Mouse (Mus musculus): ENCODE data around the gene Ubp1.

The Ubp1 gene

DNA sequence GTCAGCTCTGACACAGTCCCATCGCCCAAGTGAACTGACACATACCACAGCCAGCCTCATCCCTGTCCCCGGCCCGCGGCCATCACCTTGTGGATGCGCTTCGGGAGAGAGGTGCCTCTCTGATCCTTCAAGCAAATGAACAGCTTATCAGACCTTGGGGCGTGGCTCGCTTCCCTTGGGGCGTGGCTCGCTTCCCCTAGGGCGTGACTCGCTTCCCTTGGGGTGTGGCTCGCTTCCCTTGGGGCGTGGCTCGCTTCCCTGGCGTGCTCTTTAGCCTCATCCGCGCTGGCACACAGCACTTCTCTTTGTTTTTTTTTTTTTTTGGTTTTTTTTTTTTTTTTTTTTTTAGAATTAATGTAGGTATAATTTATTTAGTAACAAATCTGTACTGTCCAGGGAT is 80.5 kb downstream of the Ubp1 start:
- intact Hi-C loops (cut with DNase I) = no loop called here

GRCm38 (mm10) chr9:114014034-114014433 is 83.3 kb downstream of the Ubp1 start:
- intact Hi-C loops (cut with DNase I) = no loop called here

DNA sequence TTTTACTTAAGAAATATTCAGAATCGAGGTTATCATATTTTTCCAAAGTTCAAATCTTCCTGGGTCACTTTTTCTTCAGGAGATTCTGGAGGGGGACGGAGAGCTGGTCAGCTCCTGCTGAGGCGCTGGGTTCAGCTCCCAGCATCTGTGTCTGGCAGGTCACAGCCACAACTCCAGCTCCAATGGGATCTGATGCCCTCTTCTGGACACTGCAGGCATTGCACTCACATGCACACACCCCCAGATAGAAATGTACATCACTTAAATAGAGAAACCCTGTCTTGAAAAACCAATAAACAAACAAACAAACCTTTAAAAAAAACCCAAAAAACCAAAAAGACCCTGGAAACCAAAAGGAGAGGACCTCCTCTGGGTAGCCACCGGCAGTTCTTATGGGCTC is 85.0 kb downstream of the Ubp1 start:
- intact Hi-C loops (cut with DNase I) = no loop called here

DNA sequence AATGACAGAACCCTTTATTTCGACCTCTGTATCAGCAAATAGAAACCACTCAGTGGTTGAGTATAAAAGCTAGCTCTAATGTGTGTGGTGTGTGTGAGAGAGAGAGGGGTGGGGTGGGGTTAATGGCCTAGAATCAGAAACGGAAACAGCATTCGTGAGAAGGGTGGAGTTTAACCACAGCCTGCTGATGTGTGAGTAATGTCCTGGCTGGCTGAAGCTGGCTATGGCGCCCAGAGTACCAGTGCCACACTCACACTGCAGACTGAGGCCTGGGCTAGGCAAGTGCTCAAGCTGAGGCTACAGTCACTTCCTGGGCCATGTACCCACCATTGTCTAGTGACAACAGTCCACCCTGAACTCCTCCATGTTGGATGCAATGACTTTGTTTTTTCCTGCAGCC is 85.7 kb downstream of the Ubp1 start:
- intact Hi-C loops (cut with DNase I) = no loop called here

DNA sequence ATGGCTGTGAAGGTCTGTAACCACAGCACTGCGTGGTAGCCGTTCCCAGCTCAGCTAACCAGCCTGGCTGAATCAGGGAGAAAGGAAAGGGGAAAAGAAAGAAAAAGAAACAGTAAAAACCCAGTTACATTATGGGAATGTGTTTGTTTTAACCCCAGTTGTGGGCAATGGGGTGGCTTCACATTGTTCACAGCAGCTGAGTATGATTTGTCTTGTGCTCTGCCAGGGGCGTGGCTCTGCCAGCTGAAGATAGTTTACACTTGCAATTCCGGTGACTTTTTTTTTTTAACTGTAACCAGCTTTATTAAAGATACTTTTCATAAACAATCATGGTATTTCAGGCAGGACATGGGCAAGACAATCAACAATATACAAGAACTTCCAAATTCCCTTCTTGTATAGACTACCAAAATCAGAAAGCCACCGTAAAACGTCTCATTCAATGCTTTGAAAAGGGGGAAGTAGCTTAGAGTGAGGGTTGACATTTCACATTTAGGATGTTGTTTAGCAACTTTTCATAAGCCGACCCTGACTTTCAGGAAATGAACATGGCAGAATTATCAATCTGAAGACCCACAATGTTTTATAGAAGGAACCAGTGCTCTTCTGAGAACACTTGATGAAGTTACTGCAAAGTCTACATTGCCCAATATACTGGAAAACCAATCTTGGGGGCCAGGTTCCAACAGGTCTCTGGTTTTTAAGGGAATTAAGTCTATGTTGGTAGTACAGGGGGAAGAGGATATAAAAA is 88.5 kb downstream of the Ubp1 start:
- intact Hi-C loops (cut with DNase I) = no loop called here

- intact Hi-C loops (cut with DNase I) = no loop called here
Measured at GRCm38 (mm10) chr9:114022141-114022540, 91.4 kb downstream of the Ubp1 start.

DNA sequence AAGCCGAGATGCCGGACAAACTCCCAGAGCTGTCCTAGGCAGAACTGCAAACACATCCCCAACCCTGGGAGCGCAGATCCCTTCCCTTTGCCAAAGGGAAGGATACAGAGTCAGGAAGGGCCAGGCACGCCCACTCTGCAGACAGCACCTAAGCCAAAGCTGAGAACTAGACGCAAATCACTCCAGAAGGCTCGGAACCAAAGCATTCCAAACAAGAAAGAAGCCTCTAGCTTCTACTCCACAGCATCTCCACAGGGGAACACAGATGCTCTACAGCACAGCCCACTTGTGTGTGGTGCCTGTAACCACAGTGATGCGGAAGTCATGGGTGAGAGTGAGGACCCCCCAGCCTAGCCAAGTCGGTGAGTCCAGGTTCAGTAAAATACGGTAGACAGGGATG is 94.4 kb downstream of the Ubp1 start:
- intact Hi-C loops (cut with DNase I) = no loop called here

GRCm38 (mm10) chr9:114025846-114026245 is 95.1 kb downstream of the Ubp1 start:
- intact Hi-C loops (cut with DNase I) = no loop called here

- intact Hi-C loops (cut with DNase I) = no loop called here
Measured at GRCm38 (mm10) chr9:114026261-114026934, 95.7 kb downstream of the Ubp1 start.
